Mouse (Mus musculus) T-helper 1 cell (primary cell): Measurements from ENCODE around the gene Acox3.

Experiments used
- in situ Hi-C: fragments of 300-600 bp; cut with MboI, MseI; formaldehyde crosslinking; loops from one replicate; pipeline ENCODE4 v1.15.1; 2025; ENCODE audit warnings: high pct_unique_total_duplicates

Gene Acox3

DNA sequence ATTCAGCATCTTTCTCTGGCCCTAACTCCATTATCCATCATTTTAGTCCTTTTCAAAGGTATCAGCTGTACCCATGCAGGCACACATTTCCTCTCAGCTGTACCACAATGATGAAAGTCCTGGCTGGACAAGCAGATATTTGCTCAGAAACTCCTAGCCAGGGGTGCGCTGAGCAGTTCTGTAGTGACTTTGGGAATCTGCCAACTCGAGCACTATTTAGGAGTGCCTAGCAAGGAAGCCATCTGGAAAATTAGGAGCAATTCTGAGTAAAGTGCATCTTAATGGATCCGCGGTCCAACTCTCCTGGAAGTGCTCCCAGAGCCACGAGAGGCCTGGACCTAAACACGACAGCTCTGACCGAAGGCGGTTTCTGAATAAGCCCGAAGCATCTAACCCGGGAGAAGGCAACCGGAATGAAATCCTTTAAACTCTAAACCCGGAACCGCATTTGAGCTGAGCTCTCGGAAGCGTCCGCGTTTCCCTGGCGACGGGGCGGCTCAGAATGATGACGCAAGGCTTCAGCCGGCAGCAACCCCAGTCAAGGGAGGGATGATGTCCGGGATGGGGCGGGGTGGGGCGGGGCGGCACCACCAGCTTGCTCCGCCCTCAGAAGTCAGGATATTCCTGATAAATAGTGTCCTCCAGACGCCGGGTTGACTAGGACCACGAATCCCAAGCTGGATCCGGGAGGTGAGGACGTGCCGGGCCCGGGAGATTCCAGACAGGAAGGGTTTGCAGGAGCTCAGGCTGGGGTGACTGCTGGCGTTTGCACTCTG is at the start of gene Acox3:
Gene Acox3, plus strand, starts transcription at position 596 of the 776 bp plus-strand sequence.
- in situ Hi-C loops, result no loop called here

DNA sequence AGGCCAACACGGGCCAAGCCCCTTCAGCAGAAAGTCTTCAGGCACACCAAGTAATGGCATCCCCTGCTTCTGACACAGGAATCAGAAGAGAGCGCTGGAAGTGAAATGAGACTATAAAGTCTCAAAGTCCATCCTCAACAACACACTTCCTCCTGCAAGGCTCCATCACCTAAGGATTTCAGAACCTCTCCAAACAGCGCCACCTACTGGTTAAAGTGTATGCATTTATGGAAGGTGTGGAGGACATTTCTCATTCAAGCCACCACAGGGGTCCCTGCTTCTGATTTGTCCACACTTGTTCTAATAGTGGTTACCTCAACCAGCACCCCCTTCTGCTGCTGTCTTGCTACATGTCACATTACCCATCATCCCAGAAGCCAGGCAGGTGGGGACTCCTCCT is 46.6 kb upstream of the Acox3 start:
- in situ Hi-C loops, result no loop called here

DNA sequence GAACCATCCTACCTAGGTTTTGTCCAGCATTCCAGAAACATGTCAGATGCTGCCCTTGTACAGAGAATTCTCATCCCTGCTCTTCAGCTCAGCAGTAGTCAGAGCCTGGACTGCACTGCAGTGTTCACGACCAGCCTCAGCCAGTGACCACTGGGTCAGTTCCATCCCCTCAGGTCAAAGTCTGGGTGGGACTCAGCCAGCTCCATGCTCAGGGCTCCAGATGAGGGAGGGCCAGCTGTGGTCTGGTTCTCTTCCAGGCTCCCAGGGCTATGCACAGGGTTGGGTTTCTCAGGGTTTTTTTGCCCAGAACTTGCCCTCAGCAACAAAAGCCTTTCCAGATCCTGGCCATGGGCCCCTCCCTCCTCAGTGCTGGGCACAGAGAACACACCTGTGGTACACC is 45.4 kb upstream of the Acox3 start:
- in situ Hi-C loops, result no loop called here

DNA sequence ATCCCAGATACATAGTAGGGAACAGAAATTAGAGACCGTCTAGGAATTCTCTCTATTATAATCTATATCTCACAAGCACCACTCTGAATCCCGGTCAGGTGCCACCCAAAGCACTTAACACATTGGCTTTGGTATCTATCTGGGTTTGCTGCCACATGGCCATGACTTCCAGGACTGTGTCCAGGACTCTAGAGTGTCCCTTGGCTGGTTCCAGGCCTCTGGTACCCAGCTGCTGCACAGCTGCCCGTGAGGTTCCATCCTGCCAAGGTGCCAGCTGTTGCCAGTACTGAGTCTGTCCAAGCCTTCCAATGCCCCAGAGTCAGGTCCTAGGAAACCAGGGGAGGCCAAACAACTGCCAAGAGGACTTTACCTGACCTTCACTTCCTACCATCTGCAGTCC is 44.8 kb upstream of the Acox3 start:
- in situ Hi-C loops, result no loop called here

DNA sequence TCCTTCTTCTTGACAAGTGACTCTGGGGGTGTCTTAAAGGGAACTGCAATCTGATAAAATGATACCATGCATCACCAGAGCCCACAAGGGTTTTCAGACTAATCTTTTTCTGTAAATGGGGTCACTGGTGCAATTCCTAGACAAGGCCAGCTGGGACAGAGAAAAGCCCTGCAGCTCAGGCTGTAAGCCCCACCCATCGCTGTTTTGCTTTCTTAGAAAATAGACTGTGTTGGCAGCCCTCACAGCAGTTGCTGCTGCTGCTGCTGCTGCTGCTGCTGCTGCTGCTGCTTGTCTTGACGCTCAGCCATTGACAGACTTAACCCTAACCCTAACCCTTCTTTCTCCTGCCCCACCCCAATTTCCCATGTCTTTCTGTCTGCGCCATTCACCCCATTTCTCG is 43.3 kb upstream of the Acox3 start:
- in situ Hi-C loops, result no loop called here

DNA sequence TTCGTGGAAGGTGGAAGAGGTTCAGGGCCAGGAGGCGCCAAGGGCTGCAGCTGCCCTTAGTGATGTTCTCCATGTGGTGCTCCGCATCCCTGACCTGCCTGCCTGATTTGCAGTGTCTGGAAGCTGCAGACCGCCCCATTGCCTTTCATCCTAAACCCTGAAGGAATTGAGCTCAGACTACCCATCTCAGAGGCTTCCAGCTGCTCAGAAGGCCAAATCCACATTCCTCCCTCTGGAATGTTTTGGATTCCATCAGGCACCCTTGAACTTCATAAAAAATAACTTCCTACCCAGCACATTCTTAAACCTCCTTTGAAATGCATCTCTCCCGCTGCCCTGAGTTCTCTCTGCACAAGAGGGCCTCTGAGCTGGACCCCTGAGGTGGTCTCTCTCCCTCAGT is 42.3 kb upstream of the Acox3 start:
- in situ Hi-C loops, result no loop called here

DNA sequence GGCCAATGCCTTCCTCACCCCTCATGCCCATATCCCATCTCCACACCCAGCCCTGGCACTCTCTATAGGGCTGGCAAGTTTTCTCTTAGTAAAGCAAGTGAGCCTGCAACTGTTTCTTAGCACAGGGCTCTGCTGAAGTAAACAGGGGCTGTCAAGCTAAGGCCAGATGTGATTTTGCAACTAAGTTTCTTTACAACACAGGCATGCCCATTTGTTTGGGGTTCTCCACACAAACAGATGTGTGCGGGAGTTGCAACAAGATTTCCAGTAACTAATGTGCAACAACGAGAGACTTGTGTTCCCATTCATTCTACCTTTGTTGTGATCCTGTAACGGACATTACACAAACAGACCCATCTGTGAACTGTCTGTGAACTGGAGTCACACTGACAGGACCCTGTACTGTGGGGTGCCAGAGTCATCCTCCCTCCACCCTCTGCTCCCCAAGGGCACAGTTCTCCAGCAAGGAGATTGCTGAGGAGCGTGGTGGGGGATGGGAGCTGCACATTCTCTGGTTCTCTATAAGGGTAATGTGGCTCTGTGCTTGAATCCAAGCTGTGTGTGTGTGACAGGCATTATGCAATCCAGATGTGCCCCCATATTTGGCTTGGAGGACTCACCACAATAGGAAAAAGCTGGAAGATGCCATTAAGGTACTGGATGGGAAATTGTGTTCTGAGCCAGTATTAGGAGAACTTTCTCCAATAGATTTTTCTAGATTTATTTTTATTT is 41.6 kb upstream of the Acox3 start:
- in situ Hi-C loops, result no loop called here

DNA sequence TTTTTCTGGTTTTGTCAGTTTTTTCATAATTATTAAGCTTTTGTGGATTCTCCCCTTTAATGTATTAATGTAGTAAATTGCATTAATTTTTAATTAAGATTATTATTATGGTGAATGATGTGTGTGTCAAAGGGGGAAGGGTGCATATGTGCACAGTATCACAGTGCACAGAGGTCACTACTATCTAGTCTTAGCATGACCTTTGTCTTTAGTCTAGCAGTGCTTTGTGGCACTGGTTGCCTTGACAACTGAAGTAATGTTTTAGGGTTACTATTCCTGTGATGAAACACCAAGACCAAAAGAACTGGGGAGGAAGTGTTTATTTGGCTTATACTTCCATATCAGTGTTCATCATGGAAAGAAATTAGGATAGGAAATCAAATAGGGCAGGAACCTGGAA is 36.7 kb upstream of the Acox3 start:
- in situ Hi-C loops, result no loop called here

DNA sequence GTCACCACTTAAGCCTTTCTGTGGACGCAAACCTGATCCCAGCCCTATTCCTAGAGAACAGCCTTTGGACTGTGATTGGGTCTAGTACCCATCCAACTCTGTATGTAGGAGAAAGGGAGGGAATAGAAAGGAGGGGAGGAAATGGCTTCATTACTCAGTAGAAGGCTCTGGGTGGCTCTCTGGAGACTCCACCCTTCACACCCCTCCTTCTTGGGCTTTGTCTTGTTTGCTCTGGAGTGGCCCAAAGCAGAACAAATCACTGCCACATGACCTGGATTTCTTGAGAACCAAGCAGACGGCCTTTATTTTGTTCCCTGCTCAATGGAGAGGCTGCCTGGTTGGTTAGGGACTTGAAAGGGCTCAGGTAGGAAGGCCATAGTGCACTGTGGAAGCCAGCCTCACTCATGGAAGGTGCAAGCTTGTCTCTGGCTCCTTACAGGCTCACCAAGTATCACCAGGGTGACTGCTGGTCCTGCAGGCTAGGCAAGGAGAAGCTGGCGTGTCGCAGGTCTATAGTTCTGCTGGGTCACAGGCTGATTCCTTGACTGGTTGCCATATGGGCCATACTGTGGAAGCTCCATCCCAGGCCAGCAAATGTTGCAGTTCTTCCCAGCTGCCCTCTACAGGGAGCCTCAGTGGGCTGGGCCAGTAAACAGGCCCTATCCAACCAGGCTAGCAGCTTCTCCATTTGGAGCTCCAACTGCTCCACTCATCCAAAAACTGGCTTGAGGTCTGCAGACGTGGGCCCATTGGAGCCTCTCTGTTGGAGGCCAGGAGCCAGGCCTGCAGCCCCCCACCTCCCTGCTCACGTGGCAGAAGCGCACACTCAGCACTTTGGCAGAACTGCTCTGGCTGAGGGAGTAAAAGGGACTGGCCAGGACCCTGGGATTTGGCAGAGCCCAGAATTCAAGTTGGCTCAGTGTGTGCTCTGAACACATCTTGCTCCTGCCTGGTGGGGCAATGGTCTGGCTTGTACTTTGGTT is 30.7 kb upstream of the Acox3 start:
- in situ Hi-C loops, result no loop called here

DNA sequence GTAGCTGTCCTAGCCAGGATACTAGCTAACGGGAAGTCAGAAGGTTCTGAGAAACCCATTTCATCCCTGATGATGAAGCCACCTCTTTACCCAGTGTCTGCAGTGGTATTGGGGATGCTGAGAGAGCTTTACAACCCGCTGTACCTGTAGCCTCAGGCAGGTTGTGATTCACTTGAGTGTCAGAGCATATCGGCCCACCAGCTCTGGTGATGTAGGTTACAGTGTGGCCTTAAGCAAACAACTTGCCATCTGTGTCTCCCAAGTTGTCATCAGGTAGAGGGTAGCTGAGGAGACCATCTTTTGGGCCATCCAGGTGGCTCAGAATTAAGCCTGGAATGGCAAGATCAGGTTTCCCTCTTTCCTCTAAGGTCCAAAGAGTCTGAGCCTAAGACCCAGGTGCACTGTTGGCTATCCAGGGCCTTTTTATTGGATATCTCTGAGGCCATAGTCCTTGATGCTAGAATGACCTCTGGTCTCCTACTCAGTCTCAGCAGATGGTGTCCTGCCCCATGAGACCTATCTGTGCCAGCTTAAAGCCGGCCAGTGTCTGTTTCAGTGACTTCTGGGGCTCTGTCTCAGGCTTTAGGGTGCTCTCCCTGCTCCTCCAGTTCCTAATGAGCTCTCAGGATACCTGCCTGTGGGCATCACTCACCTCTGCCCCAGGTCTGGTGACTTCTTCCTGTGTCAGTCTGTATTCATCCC is 29.9 kb upstream of the Acox3 start:
- in situ Hi-C loops, result no loop called here

DNA sequence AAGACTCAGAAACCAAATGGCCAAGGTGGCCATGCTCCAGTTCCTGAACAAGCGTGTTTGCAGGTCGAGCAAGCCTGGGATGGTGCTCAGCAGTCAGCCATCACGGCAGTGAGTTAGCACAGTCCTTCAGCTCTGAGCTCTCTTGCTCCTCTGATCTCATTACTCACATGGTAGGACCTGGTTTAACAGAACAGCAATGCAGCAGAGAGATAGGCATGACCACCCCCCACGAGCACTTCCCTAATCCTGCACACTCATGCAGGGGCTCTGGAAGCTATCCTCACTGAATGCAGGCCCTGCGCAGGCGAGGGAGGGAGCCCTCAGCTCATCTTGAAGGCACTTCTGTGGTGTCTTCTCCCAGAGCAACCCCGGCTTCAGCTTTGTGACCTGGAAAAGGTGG is 26.4 kb upstream of the Acox3 start:
- in situ Hi-C loops, result no loop called here

DNA sequence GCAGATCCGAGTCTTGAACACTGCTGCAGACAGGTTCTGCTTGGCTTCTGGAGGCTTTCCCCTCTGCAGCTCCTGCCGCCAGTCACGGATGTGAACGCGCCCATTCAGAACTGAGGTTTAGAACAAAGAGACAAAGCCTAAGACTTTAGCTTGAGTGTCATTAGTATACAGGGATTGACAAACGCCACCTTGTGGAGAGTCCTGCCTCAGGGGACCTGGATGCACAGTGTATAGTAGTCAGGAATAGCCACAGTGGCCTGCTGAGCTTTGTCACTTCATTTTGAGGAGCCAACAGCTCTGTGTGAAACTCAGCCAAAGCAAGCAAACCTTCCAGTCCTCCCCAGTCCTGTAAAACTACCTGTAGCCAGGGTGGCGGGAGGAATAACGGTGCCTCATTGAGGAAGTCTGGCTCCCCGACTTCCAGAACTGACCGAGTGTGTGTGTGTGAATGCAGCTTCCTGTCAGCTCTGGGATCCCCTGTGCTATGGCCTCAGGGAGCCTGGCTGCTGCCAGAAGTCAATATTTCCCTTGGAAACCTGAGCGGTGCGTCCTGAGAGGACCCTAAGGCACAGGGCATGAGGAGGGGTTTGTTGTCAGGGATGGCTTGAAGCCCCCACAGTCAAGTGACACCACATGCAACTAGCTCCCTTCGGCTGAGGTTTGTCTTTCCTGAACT is 24.8 kb upstream of the Acox3 start:
- in situ Hi-C loops, result no loop called here

DNA sequence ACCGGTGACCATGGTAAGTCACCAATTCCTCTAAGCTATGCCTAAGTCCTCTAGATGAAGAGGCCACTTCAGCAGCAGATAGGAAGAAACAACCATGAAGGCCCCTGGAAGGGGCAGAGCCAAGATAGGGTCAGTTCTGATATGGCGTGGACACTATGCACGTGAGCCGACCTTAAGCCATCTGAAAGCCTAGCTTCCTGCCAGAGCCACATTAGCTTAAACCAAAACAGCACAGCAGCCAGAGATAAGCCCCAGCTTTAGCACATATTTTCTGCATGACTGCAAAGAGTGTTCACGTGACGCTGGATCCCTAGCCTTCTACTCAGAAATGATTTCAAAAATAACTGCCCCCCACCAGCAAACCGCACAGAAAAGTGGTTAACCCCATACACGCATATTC is 23.4 kb upstream of the Acox3 start:
- in situ Hi-C loops, result no loop called here

DNA sequence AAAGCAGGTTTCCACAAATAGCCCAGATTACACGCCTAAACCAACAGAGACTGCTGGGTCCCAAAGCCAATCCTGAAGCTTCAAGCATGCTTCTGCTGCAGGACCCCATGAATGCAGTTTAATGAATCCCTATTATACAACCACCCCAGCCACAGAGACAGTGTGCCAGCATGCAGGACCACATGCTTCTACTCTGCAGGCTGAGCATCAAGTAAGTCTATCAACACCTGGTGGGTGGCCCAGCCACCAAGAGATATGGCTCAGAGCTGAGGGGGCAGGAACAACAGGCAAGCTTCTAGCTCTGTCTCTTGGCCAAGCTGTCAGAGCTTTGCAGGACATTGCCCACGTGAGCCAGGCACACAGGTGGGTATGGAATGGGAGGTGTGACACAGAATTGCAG is 20.2 kb upstream of the Acox3 start:
- in situ Hi-C loops, result no loop called here

DNA sequence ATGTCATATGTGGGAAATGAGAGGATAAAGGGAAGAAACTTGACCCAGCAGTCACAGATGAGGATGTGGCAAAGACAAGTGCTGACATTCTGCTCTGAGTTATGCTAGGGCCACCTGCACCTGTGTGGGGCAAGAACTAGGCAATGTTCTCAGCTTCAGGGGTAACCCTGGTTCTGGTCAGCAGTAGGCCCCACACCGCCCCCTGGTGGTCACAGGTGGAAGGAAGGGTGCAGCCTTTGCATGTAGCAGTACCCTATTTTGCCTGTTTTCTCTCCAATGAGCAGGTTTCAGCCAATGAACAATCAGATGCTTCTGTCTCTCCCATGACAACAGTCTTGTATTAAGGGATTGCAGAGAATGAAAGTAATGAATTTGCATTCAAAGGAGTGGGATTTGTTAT is 19.4 kb upstream of the Acox3 start:
- in situ Hi-C loops, result no loop called here

DNA sequence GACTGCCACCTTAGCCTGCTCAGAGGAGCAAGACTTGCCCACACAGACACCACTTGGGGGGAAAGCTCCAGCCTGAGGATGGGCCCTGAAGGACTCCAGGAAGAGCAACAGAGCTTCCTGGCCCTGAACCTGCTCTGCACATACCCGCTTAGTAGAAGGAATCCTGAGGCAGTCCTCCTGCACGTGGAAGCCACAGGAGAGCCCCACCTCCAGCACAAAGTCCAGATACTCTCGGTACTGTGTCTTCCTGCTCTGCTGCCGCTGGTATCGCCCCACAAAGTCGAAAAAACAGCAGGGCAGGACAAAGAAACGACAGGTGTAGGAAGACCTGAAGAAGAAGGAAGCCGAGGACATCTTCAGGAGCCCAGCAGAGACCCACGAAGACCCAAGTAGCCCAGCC is 17.6 kb upstream of the Acox3 start:
- in situ Hi-C loops, result no loop called here

DNA sequence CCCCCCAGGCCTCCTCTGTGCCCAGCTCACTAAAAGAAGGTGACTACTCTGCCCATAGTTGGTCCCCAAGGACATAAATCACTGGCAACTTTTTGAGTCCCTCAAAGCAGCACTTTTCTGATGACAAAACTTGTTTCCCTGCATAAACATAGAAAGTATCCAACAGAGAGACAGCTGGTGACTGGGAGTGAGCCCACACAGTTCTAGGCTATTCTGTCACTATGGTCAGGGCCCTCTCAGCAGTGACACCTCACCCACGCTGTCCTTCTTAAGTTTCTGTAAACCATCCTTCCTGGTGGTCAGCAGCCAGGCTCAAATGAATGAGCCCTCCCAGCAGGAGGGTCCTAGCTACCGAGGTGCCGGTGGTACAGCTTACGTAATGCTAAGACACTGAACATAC is 16.2 kb upstream of the Acox3 start:
- in situ Hi-C loops, result no loop called here

DNA sequence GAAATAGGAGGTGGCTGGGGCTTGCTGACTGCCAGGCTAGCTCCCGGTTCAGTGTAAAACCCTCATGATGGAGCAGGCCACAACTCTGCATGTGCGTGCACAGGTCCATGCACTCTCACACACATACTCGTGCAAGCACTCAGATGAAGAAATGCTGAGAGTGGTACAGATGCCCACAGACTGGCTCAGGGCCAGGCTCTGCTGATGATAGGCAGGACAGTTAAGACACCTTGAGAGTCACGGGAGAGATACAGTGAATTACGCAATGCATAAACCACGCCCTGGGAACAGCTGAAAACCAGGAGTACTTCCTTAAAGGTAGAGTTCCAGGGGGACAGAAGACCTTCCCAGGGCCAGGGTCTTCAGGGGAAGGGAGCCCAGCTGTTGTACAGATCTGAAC is 11.3 kb upstream of the Acox3 start:
- in situ Hi-C loops, result no loop called here

DNA sequence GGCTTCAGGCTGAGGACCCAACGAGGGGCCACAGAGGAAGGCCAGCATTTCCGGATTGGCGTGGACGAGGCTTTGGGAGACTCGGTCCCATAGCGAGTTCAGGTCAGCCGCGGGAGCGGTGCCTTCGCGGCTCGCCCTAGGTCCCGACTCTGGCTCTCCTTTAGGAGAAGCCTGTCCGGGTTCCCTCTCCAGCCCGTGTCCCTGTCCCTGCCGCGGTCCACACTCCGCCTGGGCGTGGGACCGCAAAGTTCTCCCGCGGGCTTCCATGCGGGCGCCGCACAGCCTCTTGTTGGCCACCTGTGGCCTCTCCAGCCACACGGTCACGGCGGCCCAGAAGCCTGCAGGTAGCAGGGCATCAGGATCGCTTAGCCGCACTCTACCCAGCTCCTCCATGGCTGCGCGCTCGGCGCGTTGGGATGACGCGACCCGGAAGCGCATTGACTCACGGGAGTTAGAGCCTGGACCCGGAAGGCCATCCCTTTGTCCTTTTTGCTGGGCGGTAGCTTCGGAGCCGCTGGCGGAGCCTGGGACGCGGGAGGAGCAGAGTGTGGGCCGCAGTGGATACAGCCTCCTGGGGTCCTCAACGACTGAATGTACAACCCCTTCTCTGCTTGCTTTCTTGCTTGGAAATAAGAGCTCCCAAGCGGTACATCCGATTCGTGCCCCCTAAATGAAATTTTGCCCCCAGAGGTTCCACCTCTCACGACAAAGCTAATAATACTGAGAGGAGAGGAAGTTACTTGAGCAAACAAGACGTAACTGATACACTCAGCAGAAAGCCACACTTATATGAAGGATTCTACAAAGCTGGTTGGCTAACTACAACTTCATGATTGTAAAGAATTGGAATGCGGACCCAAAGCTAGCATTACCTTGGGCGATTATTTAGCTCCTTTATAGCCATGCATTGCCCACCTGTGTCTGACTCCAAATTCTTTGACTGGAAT is 7.9 kb upstream of the Acox3 start, which contains the start of gene Trmt44:
Gene Trmt44, minus strand, starts transcription at position 418 of the 947 bp plus-strand sequence.
- in situ Hi-C loops, result no loop called here
